Mouse (Mus musculus) limb, embryonic 10.5 days (tissue): Measurements from ENCODE around the gene Gm3646. TPM values are rescaled to one million over a fixed set of nuclear protein-coding genes. Genes with fewer than 3 reads are reported as not detected.

Experiments
- DNase-seq: peaks from one replicate; pipeline ENCODE4 v3.0.0-alpha.2; 2017; ENCODE audit warnings: low spot score
- H3K27ac ChIP-seq: fragments of 300-500 bp; sonication (generic); 2 replicates; pipeline ENCODE4 v1.5.1; 2016; ENCODE audit warnings: mild to moderate bottlenecking
- H3K27me3 ChIP-seq: fragments of 300-500 bp; sonication (generic); 2 replicates; pipeline ENCODE4 v1.6.1; 2016; ENCODE audit warnings: low read depth, mild to moderate bottlenecking; ENCODE audit not compliant: poor library complexity, severe bottlenecking
- H3K36me3 ChIP-seq: fragments of 300-500 bp; sonication (generic); 2 replicates; pipeline ENCODE4 v1.6.1; 2016; ENCODE audit warnings: mild to moderate bottlenecking, moderate library complexity
- H3K4me1 ChIP-seq: fragments of 300-500 bp; sonication (generic); 2 replicates; pipeline ENCODE4 v1.6.1; 2016
- H3K4me3 ChIP-seq: fragments of 300-500 bp; sonication (generic); 2 replicates; pipeline ENCODE4 v1.5.1; 2016; ENCODE audit warnings: mild to moderate bottlenecking, moderate library complexity
- H3K9me3 ChIP-seq: fragments of 300-500 bp; sonication (generic); replicated peaks from 2 replicates; pipeline ENCODE4 v1.6.1; 2016; ENCODE audit warnings: mild to moderate bottlenecking
- WGBS: fragments of 180-500 bp; shearing (Covaris S2); methylation state at CpG from one replicate; pipeline ENCODE4 v1.1.7; 2016; 5-methylcytosine and 5-hydroxymethylcytosine counted together
- polyA plus RNA-seq: library from polyadenylated mRNA; unstranded; fragments of >200 nt; fragmentation: Nextera tagmentation; extraction: Ambion mirVana; gene quantifications from 2 replicates; pipeline ENCODE4 v1.2.1, GENCODE M21; 2016

Gm3646 gene
- polyA plus RNA-seq, 1 experiment from 2014 or later, result not detected

GRCm38 (mm10) chr1:39772401-39773095 lies 32.6 kb downstream of the Gm3646 start:
- H3K4me1 ChIP-seq, result peaks cover 13% of the 10 kb centered on the region
- no peaks in the 10 kb centered on the region for H3K27me3 ChIP-seq
- no peaks in the 10 kb centered on the region for H3K36me3 ChIP-seq
- H3K4me3 ChIP-seq, result no peak overlapping the region
- 23% methylated on average over 3 of the region's 3 CpGs for WGBS
- H3K27ac ChIP-seq, result no peak overlapping the region
- H3K9me3 ChIP-seq, result no peaks in the 10 kb centered on the region
- DNase-seq, result no peak

DNA sequence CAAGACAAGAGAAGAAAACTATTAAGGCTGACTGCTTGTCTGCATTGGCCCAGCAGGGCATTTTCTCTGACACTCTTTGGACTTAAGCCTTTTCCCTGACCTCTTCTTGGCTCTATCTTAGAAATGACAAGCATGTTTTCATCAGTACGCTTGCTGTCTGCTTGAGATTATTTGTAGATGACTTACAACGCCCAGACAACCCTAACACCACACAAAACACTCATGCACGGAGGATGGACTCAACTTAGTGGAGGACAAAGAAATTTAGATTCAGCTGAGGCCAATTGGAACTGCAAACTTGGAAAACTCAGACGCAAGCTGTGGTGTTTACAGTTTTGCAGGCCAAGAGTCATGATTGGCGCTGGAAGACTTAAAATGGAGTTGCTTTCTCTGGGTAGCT lies 34.7 kb downstream of the Gm3646 start:
- Histone ChIP-seq H3K36me3 (no peaks in the 10 kb centered on the region), H3K9me3 (no peaks in the 10 kb centered on the region), H3K4me3 (no peak overlapping the region), H3K27me3 (no peaks in the 10 kb centered on the region), H3K27ac (no peak overlapping the region), H3K4me1 (peaks cover 13% of the 10 kb centered on the region)
- no peak for DNase-seq
- 86% methylated on average over 5 of the region's 5 CpGs for WGBS

GRCm38 (mm10) chr1:39768017-39768416 lies 37.1 kb downstream of the Gm3646 start:
- Histone ChIP-seq H3K4me3 (no peak overlapping the region), H3K9me3 (no peaks in the 10 kb centered on the region), H3K27ac (no peak overlapping the region), H3K4me1 (peaks cover 9% of the 10 kb centered on the region), H3K27me3 (no peaks in the 10 kb centered on the region), H3K36me3 (no peaks in the 10 kb centered on the region)
- 81% methylated on average over 3 of the region's 3 CpGs for WGBS
- no peak for DNase-seq

DNA sequence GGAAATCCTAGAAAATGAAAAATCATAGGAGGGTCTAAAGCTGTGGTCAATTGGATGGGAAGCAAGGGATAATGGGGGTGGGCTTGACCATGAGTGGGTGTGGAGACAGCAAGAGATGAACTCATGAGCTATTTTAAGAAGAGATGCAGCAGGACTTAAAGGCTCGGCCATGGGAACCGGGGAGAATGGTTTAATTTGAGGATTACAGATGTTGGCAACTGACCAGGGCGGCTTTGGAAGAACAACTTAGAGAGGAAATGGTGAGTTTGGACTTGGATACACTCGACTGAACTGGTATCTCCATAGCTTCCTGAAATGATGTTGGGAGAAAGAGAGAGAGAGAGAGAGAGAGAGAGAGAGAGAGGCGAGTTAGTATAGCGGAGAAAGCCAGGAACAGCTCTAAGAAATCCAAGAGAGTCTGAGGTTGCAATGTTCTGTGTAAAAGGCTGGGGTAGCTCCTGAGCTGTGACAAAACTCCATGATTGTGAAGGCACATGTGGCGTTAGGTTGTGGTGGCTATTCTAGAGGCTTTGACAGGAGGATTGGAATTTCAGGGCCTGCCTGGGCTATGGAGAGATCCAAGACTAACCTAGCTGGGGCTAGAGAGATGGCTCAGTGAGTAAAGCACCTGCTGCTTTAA lies 39.2 kb downstream of the Gm3646 start:
- Histone ChIP-seq H3K9me3 (no peaks in the 10 kb centered on the region), H3K4me1 (peaks cover 15% of the 10 kb centered on the region), H3K36me3 (no peaks in the 10 kb centered on the region), H3K4me3 (no peak overlapping the region), H3K27ac (no peak overlapping the region), H3K27me3 (no peaks in the 10 kb centered on the region)
- 90% methylated on average over 7 of the region's 7 CpGs for WGBS
- no peak for DNase-seq

DNA sequence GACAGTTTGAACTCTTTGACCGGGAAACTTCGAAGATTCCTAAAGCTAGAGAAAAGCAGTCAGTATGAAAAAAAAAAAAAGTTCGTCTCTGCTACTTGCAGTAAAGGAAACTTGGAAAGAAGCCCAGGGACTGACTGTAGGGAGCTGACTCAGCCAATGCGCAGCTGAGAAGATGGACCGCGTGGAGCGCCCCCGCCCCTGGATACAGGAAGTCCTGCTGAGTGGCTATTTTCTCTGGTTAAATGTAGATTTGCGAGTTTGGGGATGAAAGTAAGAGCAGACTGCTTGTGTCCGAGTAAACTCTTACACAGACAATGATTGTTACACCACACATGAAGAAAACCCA lies 43.1 kb downstream of the Gm3646 start:
- Histone ChIP-seq H3K9me3 (no peaks in the 10 kb centered on the region), H3K4me1 (peaks cover 31% of the 10 kb centered on the region), H3K27ac (peak overlapping the region; percentile 19), H3K27me3 (no peaks in the 10 kb centered on the region), H3K36me3 (no peaks in the 10 kb centered on the region), H3K4me3 (peak overlapping the region; percentile 29)
- DNase-seq, result peak; percentile 58
- 12% methylated on average over 10 of the region's 10 CpGs for WGBS

- Histone ChIP-seq H3K4me3 (peak overlapping the region; percentile 29), H3K4me1 (peaks cover 34% of the 10 kb centered on the region), H3K36me3 (no peaks in the 10 kb centered on the region), H3K9me3 (no peaks in the 10 kb centered on the region), H3K27me3 (no peaks in the 10 kb centered on the region), H3K27ac (peak overlapping the region; percentile 19)
- DNase-seq, result peak; percentile 67
- 11% methylated on average over 22 of the region's 22 CpGs for WGBS
These were observed 43.7 kb downstream of the Gm3646 start for GRCm38 (mm10) chr1:39761211-39762024.

- no peak overlapping the region for H3K4me3 ChIP-seq
- H3K9me3 ChIP-seq, result no peaks in the 10 kb centered on the region
- H3K36me3 ChIP-seq, result no peaks in the 10 kb centered on the region
- H3K27ac ChIP-seq, result no peak overlapping the region
- peaks cover 34% of the 10 kb centered on the region for H3K4me1 ChIP-seq
- H3K27me3 ChIP-seq, result no peaks in the 10 kb centered on the region
- WGBS, result 73% methylated on average over 6 of the region's 6 CpGs
- no peak for DNase-seq
These were observed 44.9 kb downstream of the Gm3646 start for GRCm38 (mm10) chr1:39760181-39760715.

- Histone ChIP-seq H3K27me3 (no peaks in the 10 kb centered on the region), H3K27ac (no peak overlapping the region), H3K36me3 (no peaks in the 10 kb centered on the region), H3K4me3 (no peak overlapping the region), H3K9me3 (no peaks in the 10 kb centered on the region), H3K4me1 (peaks cover 37% of the 10 kb centered on the region)
- no peak for DNase-seq
- WGBS, result 50% methylated on average over 9 of the region's 9 CpGs
These were observed 45.6 kb downstream of the Gm3646 start for GRCm38 (mm10) chr1:39759231-39760175.

DNA sequence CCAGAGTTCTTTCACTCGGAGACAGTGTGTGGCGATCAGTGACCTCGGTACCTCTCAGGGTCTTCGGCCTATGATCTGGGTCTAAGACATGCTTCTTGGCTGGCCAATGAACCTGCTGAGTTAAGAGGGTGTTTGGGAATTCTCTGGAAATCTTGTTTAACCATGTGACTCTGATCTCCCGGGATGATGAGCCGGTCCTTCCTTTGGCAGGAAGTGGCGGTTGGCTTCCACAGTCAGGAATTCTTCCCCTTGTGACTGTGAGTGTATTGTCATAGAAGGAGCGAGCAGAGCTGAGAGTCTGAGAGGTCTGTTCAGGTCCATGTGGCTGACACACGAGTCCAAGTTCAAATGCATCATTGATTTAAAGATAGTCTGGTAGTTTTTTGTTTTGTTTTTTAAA lies 46.9 kb downstream of the Gm3646 start:
- peaks cover 37% of the 10 kb centered on the region for H3K4me1 ChIP-seq
- H3K27me3 ChIP-seq, result no peaks in the 10 kb centered on the region
- no peaks in the 10 kb centered on the region for H3K36me3 ChIP-seq
- H3K4me3 ChIP-seq, result no peak overlapping the region
- no peak overlapping the region for H3K27ac ChIP-seq
- no peak for DNase-seq
- no peaks in the 10 kb centered on the region for H3K9me3 ChIP-seq
- 85% methylated on average over 9 of the region's 9 CpGs for WGBS

- WGBS, result 88% methylated on average over 11 of the region's 11 CpGs
- DNase-seq, result no peak
- Histone ChIP-seq H3K27me3 (no peaks in the 10 kb centered on the region), H3K27ac (no peak overlapping the region), H3K4me3 (no peak overlapping the region), H3K9me3 (no peaks in the 10 kb centered on the region), H3K4me1 (peaks cover 32% of the 10 kb centered on the region), H3K36me3 (no peaks in the 10 kb centered on the region)
These were observed 48.2 kb downstream of the Gm3646 start for GRCm38 (mm10) chr1:39756952-39757351.

GRCm38 (mm10) chr1:39754224-39754957 lies 50.7 kb downstream of the Gm3646 start:
- WGBS, result 86% methylated on average over 13 of the region's 13 CpGs

More at GRCm38 (mm10) chr1:39754224-39754957, 50.7 kb downstream of the Gm3646 start:
- Histone ChIP-seq H3K36me3 (no peaks in the 10 kb centered on the region), H3K9me3 (no peaks in the 10 kb centered on the region), H3K4me1 (peaks cover 25% of the 10 kb centered on the region), H3K4me3 (no peak overlapping the region), H3K27me3 (no peaks in the 10 kb centered on the region), H3K27ac (no peak overlapping the region)
- no peak for DNase-seq
